Mouse (Mus musculus) G1E-ER4 (cell line): Measurements from ENCODE around the gene Sgca. TPM values are rescaled to one million over a fixed set of nuclear protein-coding genes. Genes with fewer than 3 reads are reported as not detected.

ENCODE experiments used
- GATA1 ChIP-seq: IDR thresholded peaks from one replicate; pipeline ENCODE4 v1.8.0; 2012; ENCODE audit warnings: low read length, inconsistent platforms
- polyA plus RNA-seq: library from polyadenylated mRNA; stranded (reverse); fragments of >175 nt; gene quantifications from 2 replicates; pipeline ENCODE4 v1.2.3, GENCODE M21; 2012

Sgca gene
- polyA plus RNA-seq, 1 experiment, result not detected

- no peak for TF ChIP-seq GATA1
Observed at GRCm38 (mm10) chr11:94991641-94992479, 15.7 kb upstream of the Sgca start.

GRCm38 (mm10) chr11:94990749-94991577 is 14.8 kb upstream of the Sgca start, which contains the start of gene Ppp1r9b:
Ppp1r9b (plus strand) TSS chr11:94991035.
- TF ChIP-seq GATA1, result no peak

- no peak for TF ChIP-seq GATA1
Observed at GRCm38 (mm10) chr11:94990102-94990748, 14.1 kb upstream of the Sgca start.

- no peak for TF ChIP-seq GATA1
Observed at GRCm38 (mm10) chr11:94989562-94990017, 13.5 kb upstream of the Sgca start.

- no peak for TF ChIP-seq GATA1
Observed at GRCm38 (mm10) chr11:94988780-94989561, 12.8 kb upstream of the Sgca start.

- TF ChIP-seq GATA1, result no peak
Observed at GRCm38 (mm10) chr11:94987851-94988250, 11.7 kb upstream of the Sgca start.

- TF ChIP-seq GATA1, result no peak
Observed at GRCm38 (mm10) chr11:94987341-94987740, 11.2 kb upstream of the Sgca start.

GRCm38 (mm10) chr11:94986435-94986834 is 10.3 kb upstream of the Sgca start:
- no peak for TF ChIP-seq GATA1

- no peak for TF ChIP-seq GATA1
Observed at GRCm38 (mm10) chr11:94985822-94986221, 9.7 kb upstream of the Sgca start.

- no peak for TF ChIP-seq GATA1
Observed at GRCm38 (mm10) chr11:94985140-94985539, 9.0 kb upstream of the Sgca start.

GRCm38 (mm10) chr11:94979462-94980179 is 3.5 kb upstream of the Sgca start:
- no peak for TF ChIP-seq GATA1

- no peak for TF ChIP-seq GATA1
Observed at GRCm38 (mm10) chr11:94978947-94979346, 2.8 kb upstream of the Sgca start.

- TF ChIP-seq GATA1, result no peak
Observed at GRCm38 (mm10) chr11:94978178-94978915, 2.2 kb upstream of the Sgca start.

- no peak for TF ChIP-seq GATA1
Observed at GRCm38 (mm10) chr11:94974951-94975350, 1.2 kb downstream of the Sgca start.
